Mouse (Mus musculus) kidney, postnatal 10 days (tissue): Measurements from ENCODE around the gene Fbxw9.
A peak's percentile ranks its signal among the peaks of the same experiment; 100 is the strongest.
"Not testable (repeated sequence)": the region's sequence is repeated elsewhere in the genome, so short reads cannot be mapped to it uniquely, and the experiment has no call there.

Experiments
- DNase-seq: peaks from one replicate; pipeline ENCODE4 v3.0.0; 2021; ENCODE audit warnings: mixed read lengths

Fbxw9 gene

DNA sequence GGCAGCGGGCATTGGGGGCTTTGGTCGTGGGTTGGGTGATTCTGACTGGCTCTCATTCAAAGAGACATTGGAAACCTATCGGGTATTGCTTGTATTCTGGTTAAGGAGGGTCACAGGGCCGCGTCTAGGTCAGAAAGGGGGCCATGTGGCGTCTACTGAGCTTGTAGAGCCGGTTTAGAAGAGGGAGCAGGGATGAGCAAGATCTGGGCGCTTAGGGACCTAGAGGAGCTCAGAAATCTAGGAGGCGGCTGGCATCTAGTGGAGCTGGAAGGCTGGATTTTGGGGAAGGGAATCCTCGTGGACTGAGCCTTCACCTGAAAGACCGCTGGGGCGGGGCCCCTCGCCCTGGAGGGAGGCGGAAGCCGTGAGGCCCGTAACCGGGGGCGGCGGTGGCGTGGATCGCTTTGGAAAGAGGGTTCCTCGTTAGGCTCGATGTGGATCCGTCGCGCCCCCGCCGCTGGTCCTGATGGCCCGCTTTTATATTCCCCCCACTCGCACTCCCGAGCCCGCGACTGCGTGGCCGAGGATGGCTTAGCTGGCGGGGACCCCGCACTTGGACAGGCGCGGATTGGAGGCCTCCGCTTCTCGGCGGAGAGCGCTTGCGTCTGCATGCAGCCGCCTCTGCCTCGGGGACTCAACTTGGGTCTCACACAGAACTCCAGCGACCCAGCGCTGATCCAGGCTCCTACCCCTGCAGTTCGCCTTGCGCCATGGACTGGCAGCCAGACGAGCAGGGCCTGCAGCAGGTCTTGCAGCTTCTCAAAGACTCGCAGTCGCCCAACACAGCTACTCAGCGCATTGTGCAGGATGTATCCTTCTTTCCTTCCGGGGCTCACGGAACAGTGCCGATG is 21.9 kb upstream of the Fbxw9 start:
- peak; percentile 64 for DNase-seq

- no peak for DNase-seq
These were observed 16.2 kb upstream of the Fbxw9 start for GRCm38 (mm10) chr8:85043619-85044018.

DNA sequence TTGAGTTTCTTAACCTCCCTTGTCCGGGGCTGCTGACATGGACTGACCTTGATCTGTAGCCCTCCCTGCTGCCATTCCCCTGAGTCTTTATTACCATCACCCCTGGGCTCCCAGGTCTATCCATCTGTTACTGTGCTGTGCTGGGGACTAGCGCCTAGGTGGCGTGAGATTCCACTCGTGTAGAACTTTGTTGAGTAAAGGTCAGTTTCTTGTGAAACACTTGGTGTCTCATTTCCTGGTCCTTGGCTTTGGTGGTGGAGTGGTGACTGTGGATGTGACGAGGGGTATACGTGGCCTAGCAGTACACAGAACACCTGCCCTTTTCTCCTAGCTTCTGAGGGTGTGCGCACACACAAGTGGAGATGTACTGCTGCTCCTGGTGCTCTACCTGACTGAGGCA is 2.5 kb upstream of the Fbxw9 start:
- DNase-seq = no peak

GRCm38 (mm10) chr8:85062603-85063002 is 2.7 kb downstream of the Fbxw9 start:
- DNase-seq = no peak

GRCm38 (mm10) chr8:85065213-85065612 is 5.4 kb downstream of the Fbxw9 start:
- peak; percentile 78 for DNase-seq

DNA sequence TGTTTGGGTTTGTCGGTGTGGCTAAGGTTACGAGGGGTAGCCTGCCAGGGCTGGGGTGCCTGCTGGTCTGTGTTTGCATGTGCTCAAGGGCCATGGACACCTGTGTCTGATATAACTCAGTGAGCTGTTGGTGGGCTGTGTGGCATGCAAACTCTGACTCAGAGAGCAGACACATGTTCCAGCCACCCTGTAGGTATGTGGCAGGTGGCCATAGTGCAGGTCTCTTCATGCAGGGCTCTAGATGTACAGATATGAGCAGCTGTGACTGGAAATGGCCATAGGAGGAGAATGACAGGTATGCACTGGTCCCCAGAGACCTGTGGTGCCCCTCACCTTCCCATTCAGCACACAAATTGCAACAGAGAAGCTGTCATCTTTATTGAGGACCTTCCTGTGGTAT is 7.3 kb downstream of the Fbxw9 start:
- no peak for DNase-seq

DNA sequence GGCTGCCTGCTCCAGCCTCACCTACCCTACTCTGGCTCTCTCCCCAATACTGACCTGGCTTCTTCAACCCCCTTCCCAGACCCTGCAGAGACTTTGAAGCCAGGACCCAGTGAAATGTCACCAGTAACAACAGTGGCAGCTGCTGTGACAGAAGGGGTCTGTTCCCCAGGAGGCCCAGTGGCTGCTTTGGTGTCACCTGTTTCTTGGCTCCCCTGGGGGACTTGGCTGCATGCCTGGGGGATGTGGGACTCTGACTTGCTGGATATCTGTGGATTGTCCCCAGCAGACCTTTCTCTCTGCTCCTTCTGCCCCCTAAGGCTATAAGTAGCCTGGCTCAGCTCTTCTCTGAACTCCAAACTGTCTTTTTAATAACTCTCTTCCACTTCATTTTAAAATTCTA is 8.1 kb downstream of the Fbxw9 start, which contains the start of gene Gm5741:
Gene Gm5741 (minus strand): TSS at position 1 of the 400 bp plus-strand sequence.
- DNase-seq = no peak

DNA sequence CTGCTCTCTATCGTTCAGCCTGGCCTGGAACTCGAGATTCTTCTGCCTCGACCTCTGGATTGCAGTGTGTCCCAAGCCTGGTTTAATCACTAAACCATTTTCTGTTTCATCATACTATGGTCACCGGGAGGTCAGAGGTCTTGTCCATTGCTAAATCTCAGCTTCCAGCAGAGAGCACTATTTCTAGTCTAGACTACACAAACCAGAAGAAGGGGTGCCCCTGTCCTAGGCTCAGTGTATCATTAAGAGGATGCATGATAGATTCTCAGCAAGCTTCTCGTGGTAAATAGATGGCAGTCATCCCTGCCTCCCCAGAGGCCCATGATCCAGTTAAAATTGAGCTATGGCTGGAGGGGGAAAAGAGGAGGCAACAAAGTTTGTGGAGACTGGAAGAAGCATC is 11.2 kb downstream of the Fbxw9 start:
- DNase-seq = no peak

DNA sequence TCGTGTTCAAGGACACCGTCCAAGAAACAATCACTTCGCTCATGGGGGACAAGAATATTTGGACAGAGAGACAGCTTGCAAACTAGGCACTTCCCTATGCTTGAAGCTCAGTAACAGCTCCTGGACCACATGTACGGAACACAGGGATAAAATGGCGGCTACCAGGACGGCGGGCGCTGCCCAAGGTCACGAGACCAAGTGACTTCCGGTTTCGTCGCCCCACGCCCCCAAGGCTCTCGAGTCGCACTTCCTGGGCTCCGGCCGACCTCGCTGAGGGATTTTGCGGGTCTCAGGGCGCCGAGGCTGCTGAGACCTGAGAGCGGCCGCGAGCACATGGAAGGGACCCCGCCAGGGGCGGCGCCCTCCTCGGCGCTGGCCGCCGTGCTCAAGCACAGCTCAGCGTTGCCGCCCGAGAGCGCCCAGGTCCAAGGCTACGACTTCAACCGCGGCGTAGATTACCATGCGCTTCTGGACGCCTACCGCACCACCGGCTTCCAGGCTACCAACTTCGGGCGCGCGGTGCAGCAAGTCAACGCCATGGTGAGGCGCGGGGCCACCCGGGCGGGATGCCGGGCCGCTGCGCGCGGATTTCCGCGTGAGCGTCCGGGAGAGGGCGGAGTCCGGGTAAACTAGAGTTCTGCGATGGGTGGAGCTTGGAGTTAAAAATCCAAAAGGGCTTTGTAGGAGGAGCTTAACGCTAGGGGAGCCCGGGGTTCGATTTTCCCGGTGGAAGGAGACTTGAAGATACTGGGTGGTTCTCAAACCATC is 11.8 kb downstream of the Fbxw9 start, which contains the start of gene Dhps:
Gene Dhps (plus strand): TSS at position 244 of the 768 bp plus-strand sequence.
- DNase-seq = peak; percentile 95

DNA sequence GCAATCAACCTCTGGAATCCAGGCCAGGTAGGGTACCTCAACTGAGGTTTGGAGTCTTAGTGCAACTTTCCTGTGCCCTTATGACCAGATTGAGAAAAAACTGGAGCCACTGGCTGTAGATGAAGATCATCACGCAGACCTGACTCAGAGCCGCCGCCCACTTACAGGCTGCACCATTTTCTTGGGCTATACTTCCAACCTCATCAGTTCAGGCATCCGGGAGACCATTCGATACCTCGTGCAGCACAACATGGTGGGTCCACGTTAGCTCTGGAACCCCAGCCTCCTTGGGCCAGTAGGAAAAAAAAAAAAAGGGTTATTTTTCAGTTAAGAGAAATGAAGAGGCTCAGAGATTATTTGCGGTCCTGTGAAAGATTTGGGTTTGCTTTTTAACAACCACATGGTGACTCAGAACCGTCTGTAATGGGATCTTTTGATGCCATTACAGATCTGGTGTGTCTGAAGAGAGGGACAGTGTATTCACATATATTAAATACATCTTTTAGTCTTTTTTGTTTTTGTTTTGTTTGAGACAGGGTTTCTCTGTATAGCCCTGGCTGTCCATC is 12.6 kb downstream of the Fbxw9 start:
- DNase-seq = no peak

DNA sequence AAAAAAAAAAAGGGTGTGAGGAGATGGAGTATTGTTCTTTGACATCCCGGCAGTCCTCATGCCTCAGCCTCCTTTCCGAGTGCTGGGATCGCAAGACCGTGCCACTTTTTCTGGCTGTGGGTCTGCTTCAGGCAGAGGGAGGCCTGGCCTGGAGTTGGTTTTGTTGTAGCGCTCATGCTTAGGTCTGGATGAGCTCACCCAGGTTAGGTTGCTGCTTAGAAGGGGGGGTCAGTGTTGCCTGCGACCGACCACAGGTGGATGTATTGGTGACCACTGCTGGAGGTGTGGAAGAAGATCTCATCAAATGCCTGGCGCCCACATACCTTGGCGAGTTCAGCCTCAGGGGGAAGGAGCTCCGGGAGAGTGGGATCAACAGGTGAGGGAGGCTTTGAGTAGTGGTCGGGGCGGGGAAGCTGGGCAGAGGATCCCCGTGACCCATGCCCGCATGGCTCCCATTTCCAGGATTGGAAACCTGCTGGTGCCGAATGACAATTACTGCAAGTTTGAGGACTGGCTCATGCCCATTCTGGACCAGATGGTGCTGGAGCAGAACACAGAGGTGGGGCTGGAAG is 13.3 kb downstream of the Fbxw9 start:
- DNase-seq = no peak

DNA sequence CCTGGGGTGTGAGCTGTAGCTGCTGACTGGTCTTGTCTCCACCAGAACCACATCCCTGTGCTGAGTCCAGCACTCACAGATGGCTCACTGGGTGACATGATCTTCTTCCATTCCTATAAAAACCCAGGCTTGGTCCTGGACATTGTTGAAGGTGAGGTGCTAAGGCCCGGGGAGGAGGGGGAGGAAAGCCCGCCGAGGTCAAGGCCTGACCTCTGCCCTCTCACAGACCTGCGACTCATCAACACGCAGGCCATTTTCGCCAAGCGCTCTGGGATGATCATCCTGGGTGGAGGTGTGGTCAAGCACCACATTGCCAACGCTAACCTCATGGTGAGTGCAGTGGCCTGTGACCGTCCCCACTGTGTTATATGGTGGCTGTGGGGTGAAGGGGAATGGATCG is 14.3 kb downstream of the Fbxw9 start:
- DNase-seq = no peak

- DNase-seq = no peak
These were observed 14.8 kb downstream of the Fbxw9 start for GRCm38 (mm10) chr8:85074617-85075016.

DNA sequence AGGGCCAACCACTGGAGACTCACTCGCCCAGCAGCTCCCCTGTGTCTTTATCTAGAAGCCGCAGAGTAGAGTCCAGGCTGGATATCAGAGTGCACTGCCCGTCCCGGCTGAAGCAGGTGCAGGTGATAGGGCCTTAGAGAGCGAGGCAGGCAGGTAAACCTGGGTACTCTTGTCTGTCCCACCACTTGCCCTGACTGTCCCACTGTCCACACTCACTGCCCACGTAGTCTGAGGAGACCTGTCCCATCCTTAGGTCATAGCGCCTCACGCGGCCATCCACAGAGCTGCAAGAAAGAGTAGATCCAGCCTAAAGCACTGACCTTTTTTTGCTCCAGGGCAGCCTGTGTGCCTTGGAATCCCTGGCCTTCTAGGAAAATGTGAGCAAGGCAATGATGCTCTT is 16.1 kb downstream of the Fbxw9 start:
- DNase-seq = peak; percentile 71

DNA sequence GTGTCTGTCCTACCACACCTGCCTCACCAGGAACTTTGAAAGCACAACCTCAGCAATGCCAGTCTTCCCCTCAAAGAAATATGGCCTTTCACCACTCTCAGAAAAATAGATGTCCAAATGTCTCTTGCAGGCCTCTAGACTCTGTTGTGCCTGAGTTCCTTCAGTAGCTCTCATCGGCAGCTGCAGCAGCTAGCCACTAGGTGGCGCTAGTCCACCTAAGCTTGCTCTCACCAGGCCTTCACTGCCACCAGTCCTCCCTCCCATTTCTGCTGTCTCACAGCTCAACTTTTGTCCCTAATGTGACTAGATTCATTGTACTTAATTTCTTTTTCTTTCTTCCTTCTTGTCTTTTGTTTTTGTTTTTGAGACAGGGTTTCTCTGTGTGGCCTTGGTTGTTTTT is 17.1 kb downstream of the Fbxw9 start:
- peak; percentile 88 for DNase-seq

DNA sequence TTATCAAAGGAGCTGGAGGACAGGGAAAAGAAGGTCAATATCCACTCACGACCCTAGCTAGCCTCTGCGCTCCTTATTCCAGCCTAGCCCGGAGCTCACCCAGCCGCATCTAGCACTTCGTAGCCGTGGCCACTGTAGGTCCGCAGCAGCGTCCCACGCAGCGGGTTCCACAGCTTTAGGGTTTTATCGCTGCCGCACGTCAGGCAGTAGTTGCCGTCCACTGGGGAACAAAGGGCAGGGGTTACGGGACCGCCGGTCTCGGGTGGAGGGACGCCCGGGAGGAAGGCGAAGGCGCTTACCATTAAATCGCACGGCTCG is 20.3 kb downstream of the Fbxw9 start:
- no peak for DNase-seq

GRCm38 (mm10) chr8:85080532-85081215 is 20.8 kb downstream of the Fbxw9 start, which contains the start of gene Wdr83os:
Wdr83os (plus strand) TSS chr8:85080740.
- DNase-seq = peak; percentile 67

DNA sequence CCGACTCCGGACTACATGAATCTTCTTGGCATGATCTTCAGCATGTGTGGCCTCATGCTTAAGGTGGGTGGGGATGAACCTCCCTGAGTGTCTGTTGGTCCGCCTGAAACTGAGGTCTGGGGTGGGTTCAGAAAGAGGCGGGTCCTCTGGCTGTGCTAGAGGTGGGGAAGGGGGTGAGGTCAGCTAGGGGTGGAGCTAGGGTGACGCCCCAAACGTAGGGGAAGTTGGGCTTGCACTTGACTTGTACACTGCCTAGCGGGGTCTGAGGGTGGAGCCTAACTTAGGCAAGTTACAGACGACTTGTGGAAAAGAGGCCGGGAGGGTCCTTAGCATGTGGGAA is 21.3 kb downstream of the Fbxw9 start, which contains the start of gene Wdr83:
Gene Wdr83 (minus strand): TSS at position 91 of the 340 bp plus-strand sequence.
- DNase-seq = peak; percentile 54

DNA sequence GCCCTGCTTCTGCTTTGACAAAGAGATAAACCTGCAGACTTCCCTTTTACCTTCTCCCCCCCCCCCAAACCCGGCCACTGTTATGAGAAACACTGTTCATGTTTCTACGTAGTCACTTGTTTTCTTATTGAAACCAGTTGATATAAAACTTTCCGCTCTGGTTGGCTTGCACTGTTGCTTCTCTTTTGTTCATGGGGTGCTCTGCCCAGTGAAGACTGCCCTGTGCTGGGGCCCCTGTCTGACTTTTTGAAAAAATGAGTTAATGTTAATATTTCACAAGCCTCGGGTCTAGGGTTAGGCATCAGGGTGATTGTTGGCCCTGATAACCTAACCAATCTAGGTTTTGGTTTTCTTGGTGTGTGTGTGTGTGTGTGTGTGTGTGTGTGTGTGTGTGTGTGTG is 22.3 kb downstream of the Fbxw9 start:
- DNase-seq = not testable (repeated sequence)

DNA sequence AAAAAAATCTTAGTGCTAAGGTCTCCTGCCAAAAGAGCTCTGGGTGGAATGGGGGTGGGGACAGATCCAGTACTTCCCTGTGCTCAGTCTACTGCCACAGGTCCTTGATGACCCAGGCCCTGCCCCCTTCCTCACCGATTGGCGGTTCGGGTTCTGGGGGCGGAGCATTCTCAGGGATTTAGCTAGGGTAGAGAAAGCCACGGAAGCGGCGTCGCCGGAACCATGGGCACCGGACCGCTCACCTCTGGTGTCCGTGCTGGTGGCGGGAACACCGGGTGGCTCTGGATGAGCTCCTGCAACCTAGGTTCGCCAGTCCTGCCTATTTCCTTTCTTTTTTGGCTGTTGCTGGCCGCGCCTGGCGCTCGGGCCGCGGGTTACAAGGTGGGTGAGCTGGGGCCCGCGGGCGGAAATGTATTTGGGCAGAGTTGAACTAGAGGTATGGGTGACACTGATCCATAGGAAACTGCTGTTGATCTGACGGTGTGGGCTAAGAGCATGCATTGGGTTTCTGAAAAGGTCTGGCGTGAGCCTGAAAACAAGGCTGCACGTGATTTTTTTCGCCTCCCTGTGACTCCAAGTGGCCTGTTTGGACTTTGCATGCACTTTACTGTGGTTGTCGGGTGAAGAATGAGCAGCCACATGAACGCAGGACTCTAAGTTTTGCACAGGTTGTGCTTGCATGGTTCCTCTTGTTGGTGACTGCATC is 23.4 kb downstream of the Fbxw9 start, which contains the start of gene Man2b1:
Gene Man2b1 (plus strand): TSS at position 163 of the 706 bp plus-strand sequence.
- DNase-seq = peak; percentile 93

DNA sequence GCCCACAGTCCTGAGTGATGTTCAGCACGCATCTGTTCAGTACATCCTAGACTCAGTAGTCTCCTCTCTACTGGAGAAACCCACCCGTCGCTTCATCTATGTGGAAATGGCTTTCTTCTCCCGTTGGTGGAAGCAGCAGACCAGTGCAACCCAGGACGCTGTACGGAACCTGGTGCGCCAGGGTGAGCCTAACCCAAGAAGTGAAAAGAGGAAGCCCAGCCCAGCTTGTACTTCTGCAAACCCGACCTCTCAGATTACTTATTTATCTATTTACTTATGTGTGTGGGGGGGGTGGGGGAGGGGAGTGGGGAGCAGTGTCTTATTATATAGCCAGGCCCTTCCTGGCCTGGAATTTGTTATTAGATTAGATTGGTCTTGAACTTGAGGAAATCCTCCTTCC is 24.8 kb downstream of the Fbxw9 start:
- DNase-seq = peak; percentile 8

DNA sequence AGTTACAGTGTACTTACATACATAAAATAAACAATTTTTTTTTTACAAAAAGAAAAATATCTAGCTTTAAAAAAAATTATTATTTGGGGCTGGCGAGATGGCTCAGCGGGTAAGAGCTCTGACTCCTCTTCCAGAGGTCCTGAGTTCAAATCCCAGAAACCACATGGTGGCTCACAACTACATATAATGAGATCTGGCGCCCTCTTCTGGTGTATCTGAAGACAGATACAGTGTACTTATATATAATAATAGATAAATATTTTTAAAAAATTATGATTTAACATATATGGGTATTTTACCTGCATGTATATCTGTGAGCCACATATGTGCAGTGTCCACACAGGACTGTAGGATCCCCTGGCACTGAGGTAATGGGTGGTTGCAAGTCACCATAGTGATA is 26.4 kb downstream of the Fbxw9 start:
- DNase-seq = peak; percentile 9
